Mouse (Mus musculus) frontal cortex, adult 2 months (tissue): ENCODE measurements around the gene Tram2. TPM values are rescaled to one million over a fixed set of nuclear protein-coding genes. Genes with fewer than 3 reads are reported as not detected.

Source experiments
- DNase-seq, 2 experiments: peaks; one replicate each; pipeline ENCODE4 v3.0.0; 2022; ENCODE audit warnings: low spot score in 1 of 2; ENCODE audit errors: extremely low spot score in 1 of 2
- polyA plus RNA-seq: library from polyadenylated mRNA; depleted of rRNA; stranded (reverse); fragments of >200 nt; gene quantifications from 2 replicates; pipeline ENCODE4 v1.2.3, GENCODE M21; 2012; rRNA removed

Tram2 gene
- 1.3 and 1.4 TPM in 2 replicates for polyA plus RNA-seq

DNA sequence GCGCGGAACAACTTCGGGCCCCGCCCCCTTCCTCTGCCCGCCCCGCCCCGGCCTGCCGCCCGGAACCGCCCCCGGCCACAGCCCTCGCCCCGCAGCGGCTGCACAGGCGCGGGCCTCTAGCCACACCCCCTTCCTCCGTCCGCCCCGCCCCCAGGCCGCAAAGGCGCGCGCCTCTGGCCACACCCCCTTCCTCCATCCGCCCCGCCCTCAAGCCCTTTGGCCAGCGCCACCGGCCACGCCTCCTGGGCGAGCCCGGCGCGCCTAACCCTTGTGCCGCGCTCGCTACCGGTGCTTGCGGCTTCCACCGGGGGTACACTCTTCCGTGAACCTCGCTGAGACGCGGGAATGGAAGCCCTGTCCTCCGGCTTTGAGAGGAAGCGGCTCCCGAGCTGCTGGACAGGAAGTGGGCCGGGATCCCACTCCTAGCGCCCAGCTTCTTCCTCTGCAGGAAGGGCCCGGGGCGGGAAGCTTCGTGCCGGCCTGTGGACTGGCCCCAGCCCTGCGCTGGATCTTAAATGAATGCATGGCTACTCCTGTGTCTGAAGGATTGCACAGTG is at the start of gene Tram2:
TSS of gene Tram2 (minus strand) at position 13 of the 557 bp plus-strand sequence.
- DNase-seq = peak; percentile 38 to 88

- DNase-seq = no peak
These were observed 45.8 kb upstream of the Tram2 start for GRCm38 (mm10) chr1:21124713-21125336.

- DNase-seq = no peak
These were observed 24.8 kb upstream of the Tram2 start for GRCm38 (mm10) chr1:21103784-21104183.

DNA sequence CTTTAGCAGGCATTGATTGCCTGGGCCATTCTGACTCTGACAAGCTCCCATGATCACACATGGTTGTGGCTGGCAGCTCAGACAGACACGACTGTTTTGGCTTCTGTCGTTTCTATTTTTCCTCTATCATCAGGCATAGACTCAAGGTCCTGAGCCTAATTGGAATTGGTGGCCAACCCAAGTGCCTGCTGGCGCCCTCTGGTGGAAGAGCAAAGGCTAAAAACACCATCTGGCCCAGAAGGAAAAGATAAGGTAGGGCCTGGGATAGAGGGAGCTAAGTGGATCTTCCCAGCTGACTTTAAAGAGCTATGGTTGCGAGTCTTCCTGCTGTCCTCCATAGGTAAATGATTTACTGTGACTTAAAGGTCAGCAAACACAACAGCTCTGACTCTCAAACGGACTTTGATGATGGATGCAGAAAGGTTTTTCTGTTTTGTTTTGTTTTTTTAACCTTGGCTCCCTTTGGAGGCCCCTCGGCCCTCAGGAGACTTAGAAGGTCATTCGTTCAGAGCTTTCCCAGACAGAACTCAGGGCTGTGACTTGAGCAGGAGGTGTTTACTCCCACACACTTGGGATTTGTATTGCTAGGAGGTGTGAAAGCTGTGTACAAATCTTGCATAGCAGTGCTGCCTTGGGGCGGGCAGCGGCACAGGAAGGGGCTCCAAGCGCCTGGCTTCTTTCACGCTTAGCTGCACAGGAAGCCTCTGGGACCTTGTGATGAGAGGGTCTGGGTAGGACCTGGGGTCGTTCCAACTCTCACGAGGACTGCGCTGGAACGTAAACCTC is 22.4 kb upstream of the Tram2 start:
- peak in 1 of 2 experiments; percentile 56 for DNase-seq

DNA sequence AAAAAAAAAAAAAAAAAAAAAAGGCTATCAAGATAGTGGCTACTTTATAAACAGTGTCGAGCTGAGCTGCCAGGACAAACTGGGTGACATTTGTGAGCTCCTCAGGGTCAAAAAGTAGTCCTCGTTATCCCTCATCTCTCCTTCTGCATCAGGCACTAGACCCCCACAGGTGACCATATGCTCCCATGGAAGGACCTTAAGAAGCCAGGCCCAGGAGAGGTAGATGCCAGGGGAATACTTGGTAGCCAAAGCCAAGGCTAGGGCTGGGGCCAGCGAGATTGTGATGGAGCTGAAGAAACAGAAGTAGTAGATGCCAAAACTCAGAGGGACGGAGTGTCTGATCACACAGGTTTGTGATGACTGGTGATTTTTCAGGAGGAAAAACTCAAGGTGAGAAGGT is 21.7 kb upstream of the Tram2 start:
- DNase-seq = no peak

- DNase-seq = no peak
These were observed 18.3 kb upstream of the Tram2 start for GRCm38 (mm10) chr1:21097001-21097989.

DNA sequence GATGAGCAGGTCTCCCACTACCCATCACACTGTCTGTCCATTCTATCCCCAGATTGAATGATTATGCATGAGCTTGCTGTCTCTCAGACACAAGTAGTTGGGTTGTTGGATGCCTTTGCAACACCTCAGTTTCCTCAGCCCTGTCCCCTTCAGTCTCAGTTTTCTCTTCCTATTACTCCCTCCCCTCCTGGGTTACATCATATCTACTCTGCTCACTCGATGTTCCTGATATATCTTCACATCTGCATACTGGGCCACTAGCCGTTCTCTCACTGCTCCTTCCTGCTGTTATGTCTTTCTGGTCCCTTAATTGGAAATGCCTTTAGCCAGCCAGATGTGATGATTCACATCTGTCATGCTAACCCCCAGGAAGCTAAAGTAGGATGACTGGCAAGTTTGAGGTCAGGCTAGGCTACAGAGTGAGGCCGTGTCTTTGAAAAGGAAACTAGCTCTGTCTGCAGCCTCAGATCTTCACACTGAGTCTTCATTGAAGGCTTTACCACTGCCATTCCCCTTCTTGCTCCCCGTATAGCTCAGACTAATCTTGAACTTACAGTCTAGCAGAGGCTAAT is 15.7 kb upstream of the Tram2 start:
- no peak for DNase-seq

GRCm38 (mm10) chr1:21089661-21090117 is 10.7 kb upstream of the Tram2 start:
- DNase-seq = no peak

DNA sequence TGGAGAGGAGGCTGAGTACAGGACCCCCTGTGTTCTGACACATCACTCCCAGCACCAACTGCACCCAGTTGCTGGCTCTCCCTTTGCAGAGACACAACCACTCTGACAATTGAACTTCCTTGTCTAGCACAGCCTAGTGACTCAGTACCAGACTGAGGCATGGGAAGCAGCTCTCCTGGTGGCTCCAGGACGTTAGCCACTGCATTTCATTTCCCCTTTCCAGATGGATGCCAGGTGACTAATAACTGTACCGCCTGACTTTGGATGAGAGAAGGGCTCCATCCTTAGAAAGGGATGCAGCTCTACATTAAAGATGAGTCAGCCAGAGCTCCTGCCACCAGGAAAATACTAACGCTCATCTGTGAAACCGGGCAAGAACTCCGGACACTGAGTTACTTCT is 7.3 kb upstream of the Tram2 start:
- no peak for DNase-seq

DNA sequence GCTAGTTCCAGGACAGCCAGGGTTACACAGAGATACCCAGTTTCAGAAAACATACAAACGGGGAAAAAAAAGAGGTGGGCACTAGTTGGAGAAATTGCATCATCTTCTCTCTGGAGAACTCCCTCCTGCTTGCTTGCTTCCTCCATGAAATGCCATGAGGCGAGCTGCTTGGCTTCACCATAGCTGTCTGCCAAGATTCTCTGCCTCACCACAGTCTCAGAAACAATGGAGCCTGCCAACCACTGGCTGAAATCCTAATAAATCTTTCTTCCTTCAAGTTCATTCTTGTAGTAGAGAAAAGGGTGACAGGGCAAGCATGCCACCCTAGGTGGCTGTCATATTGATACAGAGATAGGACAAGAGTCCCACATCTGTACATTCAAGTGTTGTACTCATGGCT is 5.6 kb upstream of the Tram2 start:
- no peak for DNase-seq

DNA sequence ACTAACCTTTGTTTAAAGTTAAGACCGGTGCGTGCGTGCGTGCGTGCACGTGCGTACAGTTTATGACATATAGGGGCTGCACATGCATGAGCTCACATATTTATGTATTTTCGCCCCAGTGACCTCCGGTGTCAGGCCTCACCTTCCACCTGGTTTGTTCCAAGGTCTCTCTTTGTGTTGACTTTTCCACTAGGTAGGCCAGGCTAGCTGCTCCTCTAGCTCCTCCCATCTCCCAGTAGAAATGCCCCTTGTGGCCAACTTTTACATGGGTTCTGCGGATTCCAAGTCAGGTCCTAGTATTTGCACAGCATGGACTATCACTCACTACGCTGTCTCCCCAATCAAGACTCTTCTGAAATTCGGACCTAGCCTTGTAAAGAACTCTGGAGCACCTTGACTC is 1.3 kb upstream of the Tram2 start:
- no peak for DNase-seq

DNA sequence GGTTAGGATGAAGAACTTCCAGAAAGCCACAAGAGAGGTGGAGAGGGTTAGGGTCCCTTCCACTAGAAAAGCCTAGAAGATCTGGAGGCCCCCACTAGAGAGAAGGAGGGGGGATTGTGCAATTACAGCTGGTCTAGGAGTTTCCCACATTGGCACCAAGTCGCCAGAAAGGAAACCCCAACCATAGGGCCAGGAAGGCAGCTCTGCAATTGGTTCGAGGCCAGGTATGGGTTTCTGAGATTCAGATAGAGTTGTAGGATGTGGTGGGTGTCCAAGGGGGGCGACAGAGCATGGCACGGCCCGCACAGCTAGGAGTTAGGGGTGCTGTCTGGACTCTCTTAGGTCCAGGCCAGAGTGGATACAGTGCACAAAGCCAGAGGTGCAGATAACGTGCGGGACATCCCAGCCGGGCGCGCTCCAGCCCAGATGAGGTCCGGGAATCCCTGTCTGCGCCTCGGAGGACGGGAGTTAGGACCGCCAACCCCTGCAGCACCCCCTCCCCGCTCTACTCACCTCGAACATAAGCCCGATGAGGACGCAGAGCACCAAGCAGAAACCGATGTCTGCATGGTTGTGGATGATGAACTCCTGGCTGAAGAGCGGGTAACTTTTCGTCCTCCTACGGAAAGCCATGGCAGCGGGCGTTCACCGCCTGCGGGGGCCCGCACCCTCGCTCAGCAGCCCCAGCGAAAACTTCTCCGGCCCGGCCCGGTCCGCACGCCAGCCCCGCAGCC is 381 bp downstream of the Tram2 start:
- DNase-seq = no peak

- no peak for DNase-seq
These were observed 1.4 kb downstream of the Tram2 start for GRCm38 (mm10) chr1:21077619-21078018.

DNA sequence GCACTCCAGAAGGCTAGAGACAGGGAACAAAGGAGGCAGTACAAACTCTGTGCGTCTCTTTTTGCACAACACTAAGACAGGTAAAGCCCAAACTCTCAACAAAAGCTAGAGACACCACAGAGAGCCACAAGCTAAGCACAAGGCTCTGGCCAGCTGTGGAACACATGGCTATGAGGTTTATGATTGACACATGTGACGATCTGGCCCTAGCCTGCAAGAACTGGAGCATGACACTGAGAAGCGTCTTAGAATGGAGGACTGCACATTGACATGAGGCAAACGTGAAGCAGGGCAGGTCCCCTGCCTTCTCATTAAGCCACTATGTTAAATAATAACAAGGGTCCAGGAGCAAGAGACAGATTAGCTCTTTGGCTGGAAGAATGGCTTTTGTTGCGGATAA is 1.8 kb downstream of the Tram2 start:
- DNase-seq = no peak

GRCm38 (mm10) chr1:21075986-21076495 is 3.0 kb downstream of the Tram2 start:
- no peak for DNase-seq

- DNase-seq = peak in 1 of 2 experiments; percentile 11
These were observed 4.8 kb downstream of the Tram2 start for GRCm38 (mm10) chr1:21074231-21074630.

- no peak for DNase-seq
These were observed 6.1 kb downstream of the Tram2 start for GRCm38 (mm10) chr1:21072875-21073444.

DNA sequence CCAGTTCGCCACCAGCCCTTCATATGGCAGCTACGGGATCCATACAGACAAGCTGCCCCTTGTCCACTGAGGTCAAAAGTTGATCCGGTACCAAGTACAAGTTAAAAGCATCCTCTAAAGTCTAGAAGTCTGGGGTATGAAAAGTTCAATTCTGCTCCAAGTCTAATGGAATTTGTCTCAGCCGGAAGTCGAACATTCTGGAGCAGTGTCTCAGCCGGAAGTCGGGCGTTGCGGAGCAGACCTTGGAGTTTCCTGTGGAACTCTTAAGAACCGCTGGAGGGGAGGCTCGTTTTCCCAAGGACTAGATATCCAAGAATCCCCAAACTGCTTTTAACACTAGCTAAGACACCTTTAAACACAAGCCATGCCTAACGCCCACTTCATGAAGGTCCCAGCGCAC is 8.4 kb downstream of the Tram2 start:
- no peak for DNase-seq
